Mouse (Mus musculus): ENCODE measurements around the gene Hmgn2.

GRCm38 (mm10) chr4:133938077-133938476 lies 30.4 kb downstream of the Hmgn2 start:
- TF ChIP-seq MYOG (IDR thresholded peaks at IDR 0.05; ENCODE audit: control insufficient read depth in 1 of 3, insufficient read depth in 1 of 3, insufficient read length in 2 of 3, low read depth in 2 of 3) (peak in 1 of 3 experiments; percentile 38), MYOD1 (IDR thresholded peaks at IDR 0.05; ENCODE audit: control insufficient read depth in 1 of 3, insufficient read length in 2 of 3, low read depth in 2 of 3) (peak in 2 of 3 experiments; percentile 22 to 28), POLR2A (IDR thresholded peaks at IDR 0.05; ENCODE audit: insufficient read length, low read depth) (no peak), POLR2AphosphoS2 (IDR thresholded peaks at IDR 0.05; ENCODE audit: insufficient read length, low read depth) (no peak), SRF (IDR thresholded peaks at IDR 0.05; ENCODE audit: control insufficient read depth, insufficient read length, low read depth) (no peak), TCF12 (IDR thresholded peaks at IDR 0.05; ENCODE audit: insufficient read depth, poor library complexity, severe bottlenecking) (no peak), E2F4 (IDR thresholded peaks at IDR 0.05; ENCODE audit: insufficient read depth) (no peak), USF1 (IDR thresholded peaks at IDR 0.05; ENCODE audit: low read depth) (no peak)
